Mouse (Mus musculus) brain, embryonic 14.5 days (tissue): ENCODE measurements around the gene Lsamp.

Experiments used
- CTCF ChIP-seq: fragments of 200-500 bp; IDR thresholded peaks from 2 replicates; pipeline ENCODE4 v1.5.1; 2012; ENCODE audit warnings: inconsistent platforms, mild to moderate bottlenecking, moderate library complexity, borderline replicate concordance; ENCODE audit not compliant: insufficient read depth, insufficient read length; ENCODE audit errors: extremely low read depth
- POLR2A ChIP-seq: fragments of 200-500 bp; IDR thresholded peaks from 2 replicates; pipeline ENCODE4 v1.6.1; 2012; ENCODE audit warnings: mild to moderate bottlenecking, inconsistent platforms, borderline replicate concordance; ENCODE audit not compliant: poor library complexity, insufficient read depth, insufficient read length, severe bottlenecking; ENCODE audit errors: extremely low read depth

- TF ChIP-seq POLR2A (no peak), CTCF (no peak)
These were observed 1567.0 kb downstream of the Lsamp start for GRCm38 (mm10) chr16:41551164-41551563.
